Mouse (Mus musculus): ENCODE measurements around the gene Antxr1. TPM values are rescaled to one million over a fixed set of nuclear protein-coding genes. Genes with fewer than 3 reads are reported as not detected.

Antxr1 gene
- total RNA-seq, 1 experiment from 2014 or later, result 0.32 TPM

- no peak for ATAC-seq (replicated peaks; ENCODE audit: low read depth, poor library complexity, severe bottlenecking)
Observed at GRCm38 (mm10) chr6:87292911-87293851, 42.4 kb downstream of the Antxr1 start.

GRCm38 (mm10) chr6:87287251-87287650, 48.4 kb downstream of the Antxr1 start:
- ATAC-seq (replicated peaks; ENCODE audit: low read depth, poor library complexity, severe bottlenecking), result no peak

DNA sequence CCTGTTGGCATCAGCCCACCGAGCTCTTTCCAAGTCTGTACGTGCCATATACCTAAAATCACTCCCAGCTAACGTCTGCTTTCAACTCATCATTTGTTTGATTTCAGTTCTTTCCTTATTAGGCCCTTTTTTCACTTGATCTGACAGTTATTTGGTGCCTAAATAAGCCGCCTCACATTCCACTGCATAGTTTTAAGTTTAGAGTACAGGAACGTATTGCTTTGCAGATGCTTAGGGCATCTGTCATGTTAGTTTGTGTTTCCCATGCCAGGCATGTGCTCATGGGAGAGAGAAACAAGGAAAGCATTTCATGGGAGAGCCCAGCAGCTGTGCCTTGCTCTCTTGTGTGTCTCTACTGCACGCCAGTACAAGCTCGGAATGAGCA, 50.3 kb downstream of the Antxr1 start:
- no peak for ATAC-seq (replicated peaks; ENCODE audit: low read depth, poor library complexity, severe bottlenecking)

- no peak for ATAC-seq (replicated peaks; ENCODE audit: low read depth, poor library complexity, severe bottlenecking)
Observed at GRCm38 (mm10) chr6:87284716-87285364, 50.8 kb downstream of the Antxr1 start.

- ATAC-seq (replicated peaks; ENCODE audit: low read depth, poor library complexity, severe bottlenecking), result no peak
Observed at GRCm38 (mm10) chr6:87282346-87282781, 53.3 kb downstream of the Antxr1 start.

- peak; percentile 58; the same call in 1 of the 2 replicates for ATAC-seq (replicated peaks; ENCODE audit: low read depth, poor library complexity, severe bottlenecking)
Observed at GRCm38 (mm10) chr6:87281771-87282170, 53.9 kb downstream of the Antxr1 start.

- no peak for ATAC-seq (replicated peaks; ENCODE audit: low read depth, poor library complexity, severe bottlenecking)
Observed at GRCm38 (mm10) chr6:87278151-87278550, 57.5 kb downstream of the Antxr1 start.

GRCm38 (mm10) chr6:87277527-87277926, 58.1 kb downstream of the Antxr1 start:
- ATAC-seq (replicated peaks; ENCODE audit: low read depth, poor library complexity, severe bottlenecking), result peak; percentile 39

GRCm38 (mm10) chr6:87276941-87277340, 58.7 kb downstream of the Antxr1 start:
- ATAC-seq (replicated peaks; ENCODE audit: low read depth, poor library complexity, severe bottlenecking), result no peak

- ATAC-seq (replicated peaks; ENCODE audit: low read depth, poor library complexity, severe bottlenecking), result no peak
Observed at GRCm38 (mm10) chr6:87274779-87275178, 60.8 kb downstream of the Antxr1 start.

GRCm38 (mm10) chr6:87273791-87274190, 61.8 kb downstream of the Antxr1 start:
- ATAC-seq (replicated peaks; ENCODE audit: low read depth, poor library complexity, severe bottlenecking), result no peak

DNA sequence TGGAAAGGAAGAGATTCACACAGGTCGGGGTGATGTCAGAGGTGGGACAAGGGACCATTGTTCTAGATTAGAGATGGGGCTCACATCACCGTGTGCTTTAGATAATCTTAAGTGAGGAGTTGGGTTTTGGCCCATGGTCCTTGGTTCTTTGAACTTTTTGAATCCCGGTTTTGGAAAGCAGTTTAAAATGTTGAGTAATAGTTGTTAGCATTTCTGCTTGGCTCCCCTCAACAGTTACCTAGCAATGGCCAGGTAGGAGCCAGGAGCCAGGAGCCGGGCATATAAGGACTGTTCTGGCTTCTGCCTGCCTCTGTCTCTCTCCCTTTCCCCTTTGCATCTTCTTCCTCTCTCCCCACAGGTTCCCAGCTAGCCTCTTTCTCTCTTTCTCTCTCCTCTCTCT, 62.5 kb downstream of the Antxr1 start:
- no peak for ATAC-seq (replicated peaks; ENCODE audit: low read depth, poor library complexity, severe bottlenecking)

DNA sequence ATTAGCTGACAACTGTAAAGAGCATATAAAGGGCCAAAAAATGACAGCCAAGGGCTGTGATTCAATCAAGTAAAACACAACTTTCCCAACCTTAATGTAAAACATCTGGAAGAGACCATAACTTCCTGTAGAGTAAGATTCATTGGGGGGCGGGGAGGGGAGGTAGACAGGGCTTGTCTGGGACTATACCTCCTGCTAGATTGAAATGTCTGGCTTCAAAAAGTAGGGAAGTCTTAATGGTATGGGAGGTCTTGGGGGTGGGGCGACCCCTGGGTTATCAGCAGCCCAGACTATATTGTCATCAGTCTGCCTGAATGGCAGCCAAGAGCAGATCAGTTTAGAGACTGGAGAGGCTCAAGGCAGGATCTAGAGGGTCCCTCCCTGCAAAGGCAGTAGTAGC, 63.4 kb downstream of the Antxr1 start:
- no peak for ATAC-seq (replicated peaks; ENCODE audit: low read depth, poor library complexity, severe bottlenecking)

DNA sequence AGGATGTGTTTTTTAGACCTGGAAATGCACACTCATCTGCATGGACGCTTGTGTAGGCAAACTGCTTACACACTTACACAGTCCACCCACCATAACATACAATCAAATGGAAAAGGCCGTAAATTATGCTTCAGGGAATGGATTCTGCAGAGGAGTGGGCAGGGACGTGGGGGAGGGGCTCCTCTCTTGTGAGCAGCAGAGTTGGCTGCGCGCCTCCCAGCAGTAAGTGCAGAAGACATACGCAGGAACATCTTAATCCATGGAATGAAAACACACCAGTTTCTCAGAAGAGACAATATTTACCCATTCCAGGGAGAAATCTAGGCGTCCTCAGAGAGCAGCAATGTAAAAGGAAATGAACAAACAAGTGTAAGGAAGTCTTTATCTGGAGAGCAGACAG, 65.2 kb downstream of the Antxr1 start:
- no peak for ATAC-seq (replicated peaks; ENCODE audit: low read depth, poor library complexity, severe bottlenecking)

GRCm38 (mm10) chr6:87269950-87270349, 65.7 kb downstream of the Antxr1 start:
- ATAC-seq (replicated peaks; ENCODE audit: low read depth, poor library complexity, severe bottlenecking), result no peak

DNA sequence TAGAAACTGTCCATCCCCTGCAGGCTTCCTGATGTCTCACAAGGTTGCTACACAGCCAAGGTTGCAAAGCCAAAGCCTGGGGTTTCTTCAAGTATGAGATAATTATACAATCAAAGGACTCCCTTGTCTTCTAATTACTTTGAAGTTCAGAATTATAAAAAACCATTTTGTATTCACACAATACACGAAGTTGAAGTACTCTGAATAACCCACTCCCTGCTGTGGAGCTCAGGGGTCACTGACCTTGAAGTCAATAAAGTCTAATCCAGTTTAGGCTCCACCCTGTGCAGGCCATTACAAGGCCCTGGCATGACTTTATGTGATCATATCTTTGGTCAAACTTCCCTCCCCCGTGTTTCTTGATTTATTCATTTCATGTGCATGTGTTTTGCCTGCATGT, 73.0 kb downstream of the Antxr1 start:
- no peak for ATAC-seq (replicated peaks; ENCODE audit: low read depth, poor library complexity, severe bottlenecking)

- ATAC-seq (replicated peaks; ENCODE audit: low read depth, poor library complexity, severe bottlenecking), result no peak
Observed at GRCm38 (mm10) chr6:87258976-87259375, 76.6 kb downstream of the Antxr1 start.

DNA sequence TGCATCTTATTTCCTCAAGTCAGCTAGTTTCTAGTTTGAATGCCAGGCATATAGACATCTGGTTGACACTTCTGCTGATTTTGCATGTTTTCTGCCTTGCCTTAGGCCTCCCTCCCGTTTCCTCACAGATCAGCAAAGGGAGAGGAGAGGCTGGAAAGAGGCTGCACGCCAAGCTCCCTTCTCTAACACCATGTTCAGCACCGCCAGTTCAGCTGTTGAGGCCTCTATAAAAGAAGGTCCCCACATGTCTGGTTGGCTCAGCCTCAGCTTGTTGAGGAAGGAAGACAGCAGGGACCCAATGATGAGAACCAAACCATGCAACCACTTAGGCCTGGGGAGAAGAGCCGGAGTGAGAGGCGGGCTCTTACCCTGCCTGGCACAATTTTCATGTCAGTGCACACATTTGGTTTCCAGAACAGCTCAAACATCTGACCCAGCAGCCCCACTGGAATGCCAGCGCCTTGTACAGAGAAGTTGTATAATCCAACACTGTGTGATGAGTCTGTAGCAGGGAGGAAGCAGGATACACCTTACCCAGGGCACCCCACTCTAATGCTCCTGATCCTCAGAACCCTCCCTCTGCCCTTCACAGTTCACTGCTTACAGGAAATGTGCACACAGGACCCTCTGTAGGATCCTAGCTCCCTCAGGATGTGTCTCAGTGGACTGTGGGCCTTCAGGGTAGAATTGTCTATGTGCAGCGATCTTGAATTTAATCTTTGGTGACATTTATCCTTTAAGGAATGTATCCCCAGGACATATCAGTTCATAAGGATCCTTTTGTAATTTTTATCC, 77.4 kb downstream of the Antxr1 start:
- no peak for ATAC-seq (replicated peaks; ENCODE audit: low read depth, poor library complexity, severe bottlenecking)

DNA sequence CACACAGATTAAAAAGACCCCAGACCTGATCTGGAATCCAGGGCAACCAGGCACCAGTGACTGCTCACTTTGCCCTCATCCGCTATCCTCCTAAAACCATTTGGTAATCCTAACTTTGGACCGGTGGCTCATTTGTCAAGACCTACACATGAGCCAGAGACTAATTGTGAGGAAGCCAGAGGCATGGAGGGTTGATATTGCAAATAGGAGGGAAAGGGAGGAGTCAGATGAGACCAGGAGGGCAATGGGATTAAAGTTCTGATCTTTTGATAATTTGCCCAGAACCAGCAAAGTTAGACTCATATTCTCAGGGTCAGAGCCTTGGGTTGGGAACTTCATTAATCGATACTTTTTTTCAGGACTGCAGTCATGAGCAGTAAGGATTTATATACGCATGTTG, 78.2 kb downstream of the Antxr1 start:
- no peak for ATAC-seq (replicated peaks; ENCODE audit: low read depth, poor library complexity, severe bottlenecking)

DNA sequence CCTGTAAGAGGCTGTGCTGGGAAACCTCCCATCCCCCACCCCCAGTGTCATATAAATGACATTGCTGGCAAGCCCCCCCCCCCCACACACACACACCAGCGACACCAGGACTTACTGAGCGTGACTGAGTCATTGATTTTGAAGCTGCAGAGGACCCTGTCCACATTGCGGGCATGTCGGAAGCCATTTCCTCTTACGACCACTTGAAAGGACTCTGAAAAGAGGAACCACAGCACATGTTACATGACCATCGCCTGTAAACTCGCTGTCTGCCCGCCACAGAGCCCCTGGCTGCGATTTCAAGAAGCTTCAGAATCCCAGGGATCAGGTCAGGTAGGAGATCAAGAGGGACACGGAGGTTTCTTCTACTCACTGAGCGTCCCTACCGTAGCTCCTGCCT, 80.0 kb downstream of the Antxr1 start:
- ATAC-seq (replicated peaks; ENCODE audit: low read depth, poor library complexity, severe bottlenecking), result peak; percentile 89

- peak; percentile 54 for ATAC-seq (replicated peaks; ENCODE audit: low read depth, poor library complexity, severe bottlenecking)
Observed at GRCm38 (mm10) chr6:87254756-87255155, 80.9 kb downstream of the Antxr1 start.
